Mouse (Mus musculus): ENCODE data around the gene Elmod3.

DNA sequence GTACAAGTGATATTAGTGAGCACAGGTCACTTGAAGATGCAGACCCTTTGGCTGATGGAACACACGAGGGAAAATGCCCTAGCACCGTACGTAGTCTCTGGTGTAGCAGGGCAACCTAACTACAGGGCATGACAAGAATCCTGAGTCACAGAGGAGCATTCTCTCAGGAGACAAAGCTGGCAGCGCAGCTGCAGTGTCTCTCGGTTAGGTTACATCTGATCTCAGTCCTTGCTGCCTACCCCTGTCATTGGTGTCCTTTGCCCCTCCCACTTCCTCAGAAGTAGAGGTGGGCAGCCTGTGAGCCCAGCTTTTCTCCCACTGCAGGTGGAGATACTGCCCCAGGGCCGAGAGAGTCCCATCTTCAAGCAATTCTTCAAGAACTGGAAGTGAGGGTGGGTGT lies 35.7 kb downstream of the Elmod3 start:
- TF ChIP-seq ZNF384 (IDR thresholded peaks at IDR 0.05; ENCODE audit: low read depth, low read length) = no peak
- no peak for TF ChIP-seq ZC3H11A (IDR thresholded peaks at IDR 0.05; ENCODE audit: borderline replicate concordance, low read depth, low read length)
- no peak for TF ChIP-seq MAFK (IDR thresholded peaks at IDR 0.05; ENCODE audit: insufficient read depth, low read depth, low read length)
- no peak for TF ChIP-seq HCFC1 (IDR thresholded peaks at IDR 0.05; ENCODE audit: borderline replicate concordance, insufficient read depth, low read length)

All from ES-E14 (cell line).